Mouse (Mus musculus) lung, postnatal 0 days (tissue): ENCODE data around the gene Tspan5.

Experiments used
- CTCF ChIP-seq: IDR thresholded peaks from 2 replicates; pipeline ENCODE4 v1.5.1; 2016; ENCODE audit warnings: antibody characterized with exemption, mild to moderate bottlenecking
- EP300 ChIP-seq: IDR thresholded peaks from 2 replicates; pipeline ENCODE4 v1.6.1; 2016; ENCODE audit warnings: antibody characterized with exemption, mild to moderate bottlenecking, control low read depth

- no peak for TF ChIP-seq EP300
- no peak for TF ChIP-seq CTCF
Observed at GRCm38 (mm10) chr3:138898055-138898454, 156.1 kb downstream of the Tspan5 start.
